Mouse (Mus musculus) lung, embryonic 16.5 days (tissue): Measurements from ENCODE around the gene Nedd4. TPM values are rescaled to one million over a fixed set of nuclear protein-coding genes. Genes with fewer than 3 reads are reported as not detected.

Source experiments
- ATAC-seq: fragments of 200-750 bp; cut with Nextera tagmentation; 2 replicates; pipeline ENCODE4 v1.8.0; 2017; ENCODE audit warnings: low read depth, mild to moderate bottlenecking, moderate library complexity
- H3K27ac ChIP-seq: fragments of 300-500 bp; sonication (generic); 2 replicates; pipeline ENCODE4 v1.5.1; 2014; ENCODE audit warnings: mild to moderate bottlenecking, control low read depth, low read length
- H3K27me3 ChIP-seq: fragments of 300-500 bp; sonication (generic); 2 replicates; pipeline ENCODE4 v1.6.1; 2014; ENCODE audit warnings: low read depth, low read length, mixed read lengths; ENCODE audit not compliant: control insufficient read depth, insufficient read depth
- H3K36me3 ChIP-seq: fragments of 300-500 bp; sonication (generic); 2 replicates; pipeline ENCODE4 v1.6.1; 2014; ENCODE audit warnings: low read length; ENCODE audit not compliant: control insufficient read depth, insufficient read depth
- H3K4me1 ChIP-seq: fragments of 300-500 bp; sonication (generic); replicated peaks from 2 replicates; pipeline ENCODE4 v1.6.1; 2014; ENCODE audit warnings: low read length, mixed read lengths; ENCODE audit not compliant: control insufficient read depth, insufficient read depth
- H3K4me2 ChIP-seq: fragments of 300-500 bp; sonication (generic); 2 replicates; pipeline ENCODE4 v1.6.1; 2014; ENCODE audit warnings: low read depth, low read length, control low read depth
- H3K4me3 ChIP-seq: fragments of 300-500 bp; sonication (generic); 2 replicates; pipeline ENCODE4 v1.5.1; 2014; ENCODE audit warnings: mild to moderate bottlenecking, low read length, control low read depth
- H3K9ac ChIP-seq: fragments of 300-500 bp; sonication (generic); 2 replicates; pipeline ENCODE4 v1.6.1; 2014; ENCODE audit warnings: low read length, control low read depth
- H3K9me3 ChIP-seq: fragments of 300-500 bp; sonication (generic); 2 replicates; pipeline ENCODE4 v1.6.1; 2016; ENCODE audit warnings: low read length; ENCODE audit not compliant: control insufficient read depth
- WGBS: fragments of 180-500 bp; shearing (Covaris S2); extraction: QIAGEN DNeasy Blood & Tissue Kit; methylation state at CpG from one replicate; pipeline ENCODE4 v1.1.7; 2014; 5-methylcytosine and 5-hydroxymethylcytosine counted together
- polyA plus RNA-seq: library from polyadenylated mRNA; unstranded; fragments of >200 nt; fragmentation: Nextera tagmentation; extraction: Ambion mirVana; gene quantifications from 2 replicates; pipeline ENCODE4 v1.2.1, GENCODE M21; 2015

Nedd4 gene
- polyA plus RNA-seq, 1 experiment from 2014 or later, result 678 TPM

- no peak for ATAC-seq
- H3K27ac ChIP-seq, result peak overlapping the region; percentile 85
- 20% methylated on average over 6 of the region's 6 CpGs for WGBS
Observed at GRCm38 (mm10) chr9:72644418-72645110, 17.6 kb upstream of the Nedd4 start.

GRCm38 (mm10) chr9:72649781-72650180, 12.4 kb upstream of the Nedd4 start:
- Histone ChIP-seq H3K27me3 (no peaks in the 10 kb centered on the region), H3K36me3 (no peaks in the 10 kb centered on the region), H3K27ac (no peak overlapping the region), H3K4me2 (no peak overlapping the region), H3K4me1 (peaks cover 16% of the 10 kb centered on the region), H3K9ac (no peak overlapping the region), H3K4me3 (no peak overlapping the region), H3K9me3 (no peaks in the 10 kb centered on the region)
- ATAC-seq, result no peak
- 14% methylated on average over 2 of the region's 2 CpGs for WGBS

More at GRCm38 (mm10) chr9:72644418-72645110, 17.6 kb upstream of the Nedd4 start:
- H3K27me3 ChIP-seq, result no peaks in the 10 kb centered on the region
- no peak overlapping the region for H3K4me2 ChIP-seq
- peaks cover 26% of the 10 kb centered on the region for H3K4me1 ChIP-seq
- H3K9me3 ChIP-seq, result no peaks in the 10 kb centered on the region
- 0 out of 2 replicates have a peak overlapping the region, but pooled peaks have one; percentile 13 for H3K9ac ChIP-seq
- no peak overlapping the region for H3K4me3 ChIP-seq
- H3K36me3 ChIP-seq, result no peaks in the 10 kb centered on the region

GRCm38 (mm10) chr9:72652961-72653360, 9.2 kb upstream of the Nedd4 start:
- H3K36me3 ChIP-seq, result no peaks in the 10 kb centered on the region
- H3K4me2 ChIP-seq, result peak overlapping the region; percentile 38
- WGBS, result 5% methylated on average over 8 of the region's 8 CpGs
- H3K27me3 ChIP-seq, result no peaks in the 10 kb centered on the region
- H3K9me3 ChIP-seq, result no peaks in the 10 kb centered on the region
- ATAC-seq, result peak; percentile 91
- H3K4me1 ChIP-seq, result peaks cover 18% of the 10 kb centered on the region
- peak overlapping the region; percentile 0; the same call in 1 of the 2 replicates for H3K9ac ChIP-seq
- H3K27ac ChIP-seq, result peak overlapping the region; percentile 80
- no peak overlapping the region for H3K4me3 ChIP-seq

GRCm38 (mm10) chr9:72653533-72653932, 8.6 kb upstream of the Nedd4 start:
- Histone ChIP-seq H3K36me3 (no peaks in the 10 kb centered on the region), H3K27me3 (no peaks in the 10 kb centered on the region), H3K9me3 (no peaks in the 10 kb centered on the region), H3K4me3 (no peak overlapping the region), H3K4me1 (peaks cover 18% of the 10 kb centered on the region), H3K4me2 (peak overlapping the region; percentile 38), H3K9ac (peak overlapping the region; percentile 0; the same call in 1 of the 2 replicates), H3K27ac (peak overlapping the region; percentile 80)
- ATAC-seq, result peak; percentile 13; the same call in 1 of the 2 replicates
- 21% methylated on average over 4 of the region's 4 CpGs for WGBS

- no peak overlapping the region for H3K4me3 ChIP-seq
- no peaks in the 10 kb centered on the region for H3K36me3 ChIP-seq
- H3K9ac ChIP-seq, result no peak overlapping the region
- H3K27me3 ChIP-seq, result no peaks in the 10 kb centered on the region
- peaks cover 18% of the 10 kb centered on the region for H3K4me1 ChIP-seq
- no peaks in the 10 kb centered on the region for H3K9me3 ChIP-seq
- H3K27ac ChIP-seq, result no peak overlapping the region
- no peak overlapping the region for H3K4me2 ChIP-seq
- 67% methylated on average over 6 of the region's 6 CpGs for WGBS
- peak; percentile 14; the same call in 1 of the 2 replicates for ATAC-seq
Observed at GRCm38 (mm10) chr9:72654593-72655242, 7.4 kb upstream of the Nedd4 start.

GRCm38 (mm10) chr9:72655602-72656001, 6.5 kb upstream of the Nedd4 start:
- no peak overlapping the region for H3K4me3 ChIP-seq
- H3K27ac ChIP-seq, result no peak overlapping the region
- peaks cover 18% of the 10 kb centered on the region for H3K4me1 ChIP-seq
- WGBS, result 65% methylated on average over 5 of the region's 5 CpGs
- H3K27me3 ChIP-seq, result no peaks in the 10 kb centered on the region
- H3K9ac ChIP-seq, result no peak overlapping the region
- no peak for ATAC-seq
- no peaks in the 10 kb centered on the region for H3K9me3 ChIP-seq
- H3K36me3 ChIP-seq, result no peaks in the 10 kb centered on the region
- H3K4me2 ChIP-seq, result no peak overlapping the region

GRCm38 (mm10) chr9:72656491-72656890, 5.7 kb upstream of the Nedd4 start:
- H3K27ac ChIP-seq, result peak overlapping the region; percentile 3
- no peaks in the 10 kb centered on the region for H3K9me3 ChIP-seq
- no peak for ATAC-seq
- no peak overlapping the region for H3K4me2 ChIP-seq
- 64% methylated on average over 4 of the region's 4 CpGs for WGBS
- no peaks in the 10 kb centered on the region for H3K36me3 ChIP-seq
- peaks cover 22% of the 10 kb centered on the region for H3K4me1 ChIP-seq
- no peak overlapping the region for H3K9ac ChIP-seq
- no peaks in the 10 kb centered on the region for H3K27me3 ChIP-seq
- H3K4me3 ChIP-seq, result no peak overlapping the region

- Histone ChIP-seq H3K4me2 (no peak overlapping the region), H3K36me3 (no peaks in the 10 kb centered on the region), H3K4me1 (peaks cover 22% of the 10 kb centered on the region), H3K4me3 (no peak overlapping the region), H3K27me3 (no peaks in the 10 kb centered on the region), H3K9ac (no peak overlapping the region), H3K9me3 (no peaks in the 10 kb centered on the region), H3K27ac (peak overlapping the region; percentile 3; the same call in 1 of the 2 replicates)
- WGBS, result 42% methylated on average over 3 of the region's 3 CpGs
- ATAC-seq, result no peak
Observed at GRCm38 (mm10) chr9:72656940-72657339, 5.2 kb upstream of the Nedd4 start.

- 57% methylated on average over 1 of the region's 1 CpGs for WGBS
- ATAC-seq, result no peak
- Histone ChIP-seq H3K27ac (0 out of 2 replicates have a peak overlapping the region, but pooled peaks have one; percentile 27), H3K36me3 (no peaks in the 10 kb centered on the region), H3K9me3 (no peaks in the 10 kb centered on the region), H3K27me3 (no peaks in the 10 kb centered on the region), H3K9ac (no peak overlapping the region), H3K4me1 (peaks cover 17% of the 10 kb centered on the region), H3K4me3 (no peak overlapping the region), H3K4me2 (no peak overlapping the region)
Observed at GRCm38 (mm10) chr9:72657694-72658093, 4.5 kb upstream of the Nedd4 start.
